In genomic region chr2:104590068-104590828, GRCm38 (mm10) we compare ENCODE assay signal across 8 mouse cellular contexts. TPM values are rescaled to one million over a fixed set of nuclear protein-coding genes. Genes with fewer than 3 reads are reported as not detected.
DNase-seq lines count a peak whose midpoint lies in the region; ATAC-seq lines count a peak whose summit lies in the region.

Cstf3 (plus strand) TSS chr2:104590523.

- no peaks in the 10 kb centered on the region for H3K36me3 ChIP-seq in lung, embryonic 16.5 days (ENCODE audit: control insufficient read depth, insufficient read depth, low read length)

- H3K9ac ChIP-seq in lung, embryonic 16.5 days (ENCODE audit: low read length): peak within 1 kb of the TSS; percentile 94

- H3K9me3 ChIP-seq in lung, embryonic 16.5 days (ENCODE audit: control insufficient read depth, low read length): no peaks in the 10 kb centered on the region

- peak within 1 kb of the TSS; percentile 84 for H3K27ac ChIP-seq in lung, embryonic 16.5 days (ENCODE audit: low read length)

- peak within 1 kb of the TSS; percentile 96 for H3K4me3 ChIP-seq in lung, embryonic 16.5 days (ENCODE audit: low read length)

- peak; percentile 97 for ATAC-seq in hematopoietic stem cell, adult 5-6 weeks (replicated peaks in 1 of 2; ENCODE audit: insufficient read depth in 1 of 2, low FRiP score in 2 of 2, low TSS enrichment in 1 of 2, low read depth in 1 of 2, poor library complexity in 2 of 2, severe bottlenecking in 2 of 2)
- peak; percentile 100 for ATAC-seq in lung, embryonic 16.5 days (ENCODE audit: low read depth)

- peaks cover 12% of the 10 kb centered on the region for H3K4me1 ChIP-seq in lung, embryonic 16.5 days (replicated peaks; ENCODE audit: control insufficient read depth, insufficient read depth, low read length)

- no peaks in the 10 kb centered on the region for H3K27me3 ChIP-seq in lung, embryonic 16.5 days (ENCODE audit: control insufficient read depth, insufficient read depth, low read depth, low read length)

- under 1% methylated on average over 59 of the region's 59 CpGs for WGBS in lung, embryonic 16.5 days

- peak within 1 kb of the TSS; percentile 89 for H3K4me2 ChIP-seq in lung, embryonic 16.5 days (ENCODE audit: low read depth, low read length)

- peak; percentile 97 for DNase-seq in MEL-GATA-1-ER (ENCODE audit: extremely low read depth, low read depth)
- peak; percentile 98 for DNase-seq in cerebellum, adult 8-10 months
- peak; percentile 100 for DNase-seq in forelimb bud, embryonic 11.5 days (ENCODE audit: low read depth, low spot score)
- DNase-seq in layer of hippocampus, adult 9-10 months (ENCODE audit: low spot score): peak; percentile 96
- peak; percentile 95 for DNase-seq in ovary, postnatal 10 days (ENCODE audit: low spot score)
- DNase-seq in thymus, postnatal 10 days (ENCODE audit: low spot score in 2 of 2): peak; percentile 95 to 96

RNA-seq across cellular contexts. Expression of gene Cstf3, which starts in this region (rescaled TPM):
- 24.8 and 35.3 TPM in 2 replicates for total RNA-seq in hematopoietic stem cell, adult 5-6 weeks (2017)
- 55.4 and 60.5 TPM in 2 replicates for polyA plus RNA-seq in lung, embryonic 16.5 days (2015; fragmentation: Nextera tagmentation; extraction: Ambion mirVana)

Comparison
In these comparisons a context has a peak if more than half of its experiments do, and no peak if none do; other contexts are left out.
1. Peak in every context shown above with its lines: DNase-seq, ATAC-seq, H3K4me3 ChIP-seq and H3K27ac ChIP-seq.